Mouse (Mus musculus): ENCODE measurements around the gene Tnfrsf23.
"Not testable (repeated sequence)": the region's sequence is repeated elsewhere in the genome, so short reads cannot be mapped to it uniquely, and the experiment has no call there.

Tnfrsf23 gene

DNA sequence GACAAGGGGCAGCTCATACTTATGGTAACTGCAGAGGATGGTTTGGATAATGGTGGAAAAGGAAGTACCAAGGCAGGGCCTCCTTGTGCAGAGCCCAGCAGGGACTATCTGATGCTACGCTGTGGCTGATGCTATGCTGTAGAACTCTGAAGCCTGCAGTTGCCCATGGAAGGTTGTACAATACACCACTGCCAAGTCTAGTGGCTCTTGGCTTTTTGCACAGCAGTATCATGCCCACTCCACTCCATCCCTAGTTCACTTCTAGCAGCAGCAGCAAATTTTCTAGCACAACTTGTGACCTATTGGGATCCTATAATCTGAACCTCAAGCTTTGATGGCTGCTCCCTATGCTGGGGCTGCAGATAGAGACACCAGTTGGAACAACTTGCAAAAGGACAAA lies 4.1 kb downstream of the Tnfrsf23 start:
- DNase-seq = no peak

DNA sequence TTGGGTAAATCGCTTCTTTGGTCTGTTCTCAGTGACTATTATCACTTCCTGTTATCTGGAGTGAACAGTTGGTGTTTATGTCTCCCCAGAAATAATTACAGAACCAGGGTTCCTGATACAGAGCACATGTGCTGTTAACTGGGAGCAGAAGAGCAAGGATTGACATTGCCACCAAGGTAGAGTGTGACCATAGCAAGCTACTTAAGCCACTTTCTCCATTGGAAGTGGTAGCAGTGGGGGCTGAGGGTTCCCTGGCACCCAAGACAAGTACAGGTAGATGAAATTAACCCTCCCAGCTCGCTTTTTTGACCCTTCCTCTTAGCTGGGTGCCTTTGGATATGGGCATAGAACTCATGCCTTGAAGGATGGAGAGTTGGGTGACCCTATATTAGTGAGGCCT lies 4.8 kb downstream of the Tnfrsf23 start:
- DNase-seq = not testable (repeated sequence)

DNA sequence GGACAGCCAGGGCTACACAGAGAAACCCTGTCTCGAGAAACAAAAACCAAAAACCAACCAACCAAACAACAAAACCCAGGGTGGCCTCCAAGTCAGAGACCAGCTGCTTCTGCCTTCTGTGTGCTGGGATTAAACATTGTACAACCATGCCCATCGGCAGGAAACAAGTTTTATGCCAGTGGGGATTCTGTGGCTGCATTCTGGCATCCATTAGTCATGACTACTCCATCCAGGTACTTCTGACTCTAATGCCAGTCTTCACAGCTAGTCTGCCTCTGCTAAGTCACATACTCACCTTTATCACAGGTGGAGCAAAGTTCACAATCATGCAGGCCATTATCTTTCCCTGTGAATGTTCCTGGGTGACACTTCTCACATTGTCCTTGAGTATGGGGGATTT lies 6.0 kb downstream of the Tnfrsf23 start:
- peak; percentile 0 for DNase-seq

DNA sequence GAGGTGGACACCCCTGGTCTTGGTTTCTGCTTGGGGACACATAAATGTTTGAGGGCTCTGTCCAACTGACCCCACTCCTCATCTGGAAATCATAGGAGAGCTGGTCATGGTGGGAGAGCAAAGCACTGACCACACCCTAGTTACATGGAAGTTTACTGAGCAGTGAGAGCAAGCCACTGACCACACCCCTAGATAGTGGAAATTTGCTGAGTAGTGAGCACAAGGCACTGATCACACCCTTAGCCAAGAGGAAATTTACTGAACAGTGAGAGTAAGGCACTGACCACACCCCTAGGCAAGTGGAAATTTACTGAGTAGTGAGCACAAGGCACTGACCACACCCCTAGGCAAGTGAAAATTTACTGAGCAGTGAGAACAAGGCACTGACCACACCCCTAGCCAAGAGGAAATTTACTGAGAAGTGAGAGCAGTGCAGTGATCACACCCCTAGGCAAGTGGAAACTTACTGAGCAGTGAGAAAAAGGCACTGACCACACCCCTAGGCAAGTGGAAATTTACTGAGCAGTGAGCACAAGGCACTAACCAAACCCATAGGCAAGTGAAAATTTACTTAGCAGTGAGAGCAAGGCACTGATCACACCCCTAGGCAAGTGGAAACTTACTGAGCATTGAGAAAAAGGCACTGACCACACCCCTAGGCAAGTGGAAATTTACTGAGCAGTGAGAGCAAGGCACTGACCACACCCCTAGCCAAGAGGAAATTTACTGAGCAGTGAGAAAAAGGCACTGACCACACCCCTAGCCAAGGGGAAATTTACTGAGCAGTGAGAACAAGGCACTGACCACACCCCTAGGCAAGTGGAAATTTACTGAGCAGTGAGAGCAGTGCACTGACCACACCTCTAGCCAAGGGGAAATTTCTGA lies 19.0 kb downstream of the Tnfrsf23 start:
- no peak for DNase-seq

- no peak for DNase-seq
Observed at GRCm38 (mm10) chr7:143663470-143663869, 22.2 kb downstream of the Tnfrsf23 start.

DNA sequence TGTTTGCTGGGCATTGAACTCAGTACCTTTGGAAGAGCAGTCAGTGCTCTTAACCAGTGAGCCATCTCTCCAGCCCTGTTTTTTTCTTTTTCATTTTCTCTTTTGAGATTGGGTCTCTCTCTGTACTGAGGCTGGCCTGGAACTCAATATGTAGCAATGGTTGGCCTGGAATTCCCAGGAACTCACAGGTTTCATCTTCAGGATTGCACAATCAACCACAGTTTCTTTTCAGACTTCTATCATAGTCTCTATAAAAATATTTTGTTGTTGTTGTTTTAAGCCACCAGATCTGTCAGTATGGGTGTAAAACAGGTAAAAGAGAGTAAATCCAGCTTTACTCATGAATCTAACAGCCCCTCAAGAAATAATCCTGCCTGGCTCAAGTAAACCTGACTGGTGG lies 24.9 kb downstream of the Tnfrsf23 start:
- DNase-seq = no peak

DNA sequence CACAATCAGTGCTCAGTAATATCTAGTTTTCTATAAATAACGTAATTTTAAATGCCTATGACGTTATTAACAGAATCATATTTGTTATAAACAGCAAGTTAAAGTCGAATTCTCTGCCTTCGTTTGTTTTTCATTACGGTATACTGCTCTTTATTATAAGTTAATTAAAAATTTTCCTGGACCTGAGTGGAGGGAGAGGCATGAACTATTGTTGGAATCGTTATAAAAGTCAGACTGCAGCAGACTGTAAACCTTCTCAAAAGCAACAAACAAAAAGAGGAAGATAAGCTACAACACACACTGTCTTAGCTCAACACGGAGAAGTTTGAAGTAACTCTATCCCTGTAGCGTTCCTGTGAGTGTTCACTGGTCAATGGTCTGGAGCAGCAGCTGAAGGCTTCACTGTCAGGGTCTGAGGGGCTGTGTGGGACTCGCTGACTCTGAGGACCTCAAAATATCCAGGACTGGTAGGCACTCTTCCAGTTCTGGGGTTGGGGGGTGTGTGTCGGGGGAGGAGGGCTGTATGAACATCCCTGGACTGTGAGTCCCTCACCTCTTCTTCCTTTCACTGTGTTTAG lies 35.8 kb downstream of the Tnfrsf23 start:
- not testable (repeated sequence) for DNase-seq

DNA sequence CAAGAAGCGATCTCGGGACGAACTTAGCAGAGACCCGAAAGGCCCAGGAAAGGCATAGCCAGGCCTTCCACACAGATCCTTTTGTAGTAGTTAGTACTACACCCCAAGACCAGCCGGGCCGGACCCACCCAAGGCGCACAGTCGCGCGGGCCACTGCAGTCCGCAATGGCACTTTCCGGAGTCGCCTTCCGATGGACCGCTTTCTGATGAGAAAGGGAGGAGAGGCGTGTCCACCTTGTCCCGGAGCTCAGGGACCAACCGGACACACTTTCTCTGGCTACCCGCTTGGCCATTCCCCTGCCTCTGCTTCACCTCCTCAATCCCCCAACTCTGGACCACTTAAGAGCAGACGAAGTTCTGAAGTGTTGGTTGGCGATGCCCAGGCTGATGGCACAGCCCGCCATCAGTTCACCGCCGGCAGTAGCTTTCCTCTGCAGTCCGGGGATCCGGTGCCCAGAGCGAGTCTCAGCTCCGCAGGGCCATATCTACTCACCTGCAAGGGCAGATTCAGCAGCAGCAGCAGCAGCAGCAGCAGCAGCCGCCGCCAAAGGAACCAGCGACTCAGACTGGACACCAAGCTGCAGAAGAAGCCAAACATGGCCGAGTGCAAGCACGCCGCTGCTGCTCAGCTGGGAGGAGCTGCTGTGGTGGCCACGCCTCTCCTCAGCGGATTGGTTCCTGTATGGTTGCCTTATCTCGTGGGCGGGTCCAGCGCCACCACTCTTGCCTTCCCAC lies 36.5 kb downstream of the Tnfrsf23 start, which contains the start of gene Tnfrsf22:
Gene Tnfrsf22, minus strand, starts transcription at position 628 of the 735 bp plus-strand sequence.
- DNase-seq = peak; percentile 76

DNA sequence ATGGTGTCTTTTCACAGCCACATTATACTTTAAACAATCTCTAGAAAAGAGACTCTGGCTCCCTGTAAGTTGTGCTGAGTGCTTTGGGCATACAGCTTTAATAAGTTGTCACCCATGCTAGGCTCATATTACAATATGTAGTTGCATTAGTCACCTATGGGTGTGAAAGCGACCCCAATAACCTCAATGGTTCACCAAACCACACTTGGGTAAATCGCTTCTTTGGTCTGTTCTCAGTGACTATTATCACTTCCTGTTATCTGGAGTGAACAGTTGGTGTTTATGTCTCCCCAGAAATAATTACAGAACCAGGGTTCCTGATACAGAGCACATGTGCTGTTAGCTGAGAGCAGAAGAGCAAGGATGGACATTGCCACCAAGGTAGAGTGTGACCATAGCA lies 41.7 kb downstream of the Tnfrsf23 start:
- DNase-seq = not testable (repeated sequence)

GRCm38 (mm10) chr7:143636674-143637073 lies 49.0 kb downstream of the Tnfrsf23 start:
- DNase-seq = no peak

GRCm38 (mm10) chr7:143631503-143631902 lies 54.2 kb downstream of the Tnfrsf23 start:
- DNase-seq = no peak

- peak; percentile 6 for DNase-seq
Observed at GRCm38 (mm10) chr7:143629501-143629900, 56.2 kb downstream of the Tnfrsf23 start.

DNA sequence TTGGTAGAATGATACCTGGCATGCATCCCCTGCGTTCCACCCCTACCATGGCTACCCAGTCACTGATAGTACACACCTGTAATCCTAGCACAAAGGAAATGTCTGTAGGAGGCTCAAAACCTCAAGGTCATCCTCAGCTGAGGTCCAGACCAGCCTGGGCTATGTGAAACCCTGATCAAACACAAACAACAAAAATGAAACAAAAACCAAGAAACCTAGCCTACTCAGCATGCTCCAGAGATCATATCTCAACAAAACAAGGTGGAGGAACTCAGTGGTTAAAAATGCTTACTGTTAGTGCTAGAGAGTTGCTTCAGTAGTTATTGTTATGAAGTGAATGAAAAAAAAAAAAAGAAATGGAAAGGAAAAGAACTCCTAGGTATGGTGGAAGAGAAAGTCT lies 57.1 kb downstream of the Tnfrsf23 start, which contains the start of gene Tnfrsf26:
Gene Tnfrsf26, minus strand, starts transcription at position 183 of the 400 bp plus-strand sequence.
- peak; percentile 25 for DNase-seq

DNA sequence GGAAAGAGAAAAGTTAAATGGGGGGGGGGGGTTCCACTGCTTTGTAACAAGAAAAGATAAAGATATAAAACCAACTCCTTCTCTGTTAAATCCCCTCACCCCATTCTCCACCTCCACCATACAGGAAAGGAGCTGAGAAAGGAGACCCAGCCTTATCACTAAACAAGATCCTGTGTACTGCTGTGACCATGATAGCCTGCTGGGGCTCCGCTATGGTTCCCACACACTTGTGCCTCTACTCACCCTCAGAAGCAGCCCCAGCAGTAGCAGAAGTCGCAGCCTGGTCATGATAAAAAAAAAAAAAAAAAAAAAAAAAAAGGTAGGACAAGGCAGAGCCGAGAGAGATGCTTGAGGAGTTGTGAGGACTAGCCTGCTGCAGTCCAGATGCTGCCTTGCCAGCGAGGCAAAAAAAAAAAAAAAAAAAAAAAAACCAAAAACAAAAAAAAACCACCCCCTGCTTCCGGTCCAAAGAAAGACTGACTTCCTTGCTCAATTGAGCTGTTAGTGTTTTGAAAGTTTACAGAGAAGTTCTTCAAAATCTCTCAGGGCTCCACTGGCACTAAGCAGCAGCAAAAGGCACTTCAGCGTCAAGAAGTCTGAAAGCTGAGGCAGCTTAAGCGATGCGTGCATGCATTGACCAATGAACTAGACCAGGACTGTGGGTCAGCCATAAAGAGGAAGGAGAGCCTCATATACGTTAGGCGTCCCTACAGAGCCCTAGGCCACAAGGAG lies 58.0 kb downstream of the Tnfrsf23 start:
- DNase-seq = peak; percentile 49

GRCm38 (mm10) chr7:143626178-143626577 lies 59.5 kb downstream of the Tnfrsf23 start:
- peak; percentile 2 for DNase-seq

- DNase-seq = peak; percentile 5
Observed at GRCm38 (mm10) chr7:143625151-143625550, 60.5 kb downstream of the Tnfrsf23 start.

DNA sequence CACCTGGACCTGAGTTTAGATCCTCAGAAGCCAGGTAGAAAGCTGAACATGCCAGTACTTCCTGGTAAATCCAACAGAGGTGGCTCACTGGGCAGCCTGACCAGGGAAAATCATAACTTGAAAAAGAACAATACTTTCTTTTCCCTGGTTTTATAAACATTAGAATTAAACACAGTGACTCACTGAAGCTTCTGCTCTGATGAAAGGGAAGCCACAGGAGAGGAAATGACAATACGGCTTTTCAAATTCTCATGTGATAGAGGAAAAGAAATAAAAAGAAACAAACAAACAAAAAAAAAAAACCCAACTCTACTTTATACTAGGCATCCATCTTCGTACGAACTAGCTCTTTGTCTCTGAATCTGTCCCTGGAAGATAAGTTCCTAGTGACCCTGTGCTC lies 61.1 kb downstream of the Tnfrsf23 start:
- no peak for DNase-seq

- DNase-seq = no peak
Observed at GRCm38 (mm10) chr7:143620951-143621350, 64.7 kb downstream of the Tnfrsf23 start.

All from thymus, postnatal 25 days (tissue).